9 mouse cellular contexts compared by ENCODE assay signal in the genomic region with DNA sequence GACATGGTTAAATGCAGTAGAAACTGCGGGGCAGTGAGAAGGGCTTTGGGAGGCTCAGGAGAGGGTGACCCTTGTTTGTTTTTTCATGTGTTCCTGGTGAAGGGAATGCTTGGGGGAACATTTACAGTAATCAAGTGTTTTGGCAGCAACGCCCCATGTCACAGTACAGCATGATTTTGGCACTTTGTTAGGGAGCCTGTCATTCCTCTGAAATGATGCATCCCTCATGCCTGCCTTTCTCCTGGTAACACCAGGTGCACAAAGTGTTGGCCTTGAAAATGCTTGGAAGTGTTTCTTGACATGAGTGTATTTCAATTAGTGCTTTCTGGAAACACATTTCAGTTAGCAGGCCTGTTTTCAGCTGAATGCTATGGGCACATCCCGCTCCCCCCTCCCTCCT. TPM values are rescaled to one million over a fixed set of nuclear protein-coding genes. Genes with fewer than 3 reads are reported as not detected.
DNase-seq lines count a peak whose midpoint lies in the region; ATAC-seq and TF ChIP-seq lines count a peak whose summit lies in the region.
"Had no signal": no experiment of that assay in that cellular context is flagged by ENCODE, and none has a peak within 500 bp of the region (broad histone marks: within the 10 kb centered on the region; RNA-seq: fewer than 3 reads in every experiment).

No protein-coding gene starts in this region.

- H3K36me3 ChIP-seq in embryonic facial prominence, embryonic 15.5 days, result no peaks in the 10 kb centered on the region
- no peaks in the 10 kb centered on the region for H3K36me3 ChIP-seq in hindbrain, embryonic 16.5 days (ENCODE audit: control insufficient read depth, insufficient read depth, low read length)
- H3K36me3 ChIP-seq in neural tube, embryonic 12.5 days, result no peaks in the 10 kb centered on the region

- H3K27ac ChIP-seq in left cerebral cortex, adult 2 months, result no peak overlapping the region
- no peak overlapping the region for H3K27ac ChIP-seq in embryonic facial prominence, embryonic 15.5 days (replicated peaks)
- peak overlapping the region; percentile 18; the same call in 1 of the 2 replicates for H3K27ac ChIP-seq in hindbrain, embryonic 16.5 days (ENCODE audit: low read depth, low read length)
- H3K27ac ChIP-seq in neural tube, embryonic 12.5 days, result no peak overlapping the region
- H3K27ac ChIP-seq: macrophage had no signal

- no peak for TF ChIP-seq CTCF in left cerebral cortex, adult 2 months (IDR thresholded peaks at IDR 0.05)

- H3K9ac ChIP-seq in embryonic facial prominence, embryonic 15.5 days, result no peak overlapping the region
- peak overlapping the region; percentile 53 for H3K9ac ChIP-seq in hindbrain, embryonic 16.5 days (ENCODE audit: low read depth, low read length)
- H3K9ac ChIP-seq in neural tube, embryonic 12.5 days, result peak overlapping the region; percentile 90; the same call in 1 of the 2 replicates

- no peaks in the 10 kb centered on the region for H3K9me3 ChIP-seq in embryonic facial prominence, embryonic 15.5 days (replicated peaks)
- no peaks in the 10 kb centered on the region for H3K9me3 ChIP-seq in hindbrain, embryonic 16.5 days (ENCODE audit: control insufficient read depth, low read length)
- no peaks in the 10 kb centered on the region for H3K9me3 ChIP-seq in neural tube, embryonic 12.5 days

- ATAC-seq in embryonic facial prominence, embryonic 15.5 days (ENCODE audit: insufficient number of reproducible peaks, low FRiP score, low TSS enrichment, low read depth), result no peak
- no peak for ATAC-seq in hindbrain, embryonic 16.5 days
- no peak for ATAC-seq in neural tube, embryonic 12.5 days (ENCODE audit: low FRiP score, low read depth)
- ATAC-seq in frontal cortex, adult (ENCODE audit: low TSS enrichment), result no peak

- peak overlapping the region; percentile 36 for H3K4me3 ChIP-seq in left cerebral cortex, adult 2 months
- H3K4me3 ChIP-seq in embryonic facial prominence, embryonic 15.5 days (replicated peaks), result peak overlapping the region; percentile 69
- H3K4me3 ChIP-seq in hindbrain, embryonic 16.5 days (ENCODE audit: low read length), result peak overlapping the region; percentile 95
- peak overlapping the region; percentile 94 for H3K4me3 ChIP-seq in neural tube, embryonic 12.5 days

- H3K27me3 ChIP-seq in embryonic facial prominence, embryonic 15.5 days, result no peaks in the 10 kb centered on the region
- no peaks in the 10 kb centered on the region for H3K27me3 ChIP-seq in hindbrain, embryonic 16.5 days (replicated peaks; ENCODE audit: control insufficient read depth, insufficient read depth, low read length)
- 0 out of 2 replicates have a peak, but pooled peaks cover 2% of the 10 kb centered on the region for H3K27me3 ChIP-seq in neural tube, embryonic 12.5 days (replicated peaks)

- DNase-seq in left cerebral cortex, adult 2 months (ENCODE audit: extremely low spot score in 1 of 2, low spot score in 2 of 2), result no peak
- DNase-seq in left cerebral cortex, adult 18-20 months (ENCODE audit: low spot score in 2 of 2), result no peak
- no peak for DNase-seq in frontal cortex, postnatal 10 days (ENCODE audit: low spot score in 2 of 2)
- DNase-seq in urinary bladder, postnatal 36 days (ENCODE audit: low spot score in 2 of 2), result no peak

- WGBS in embryonic facial prominence, embryonic 15.5 days, result 43% methylated on average over 3 of the region's 3 CpGs
- WGBS in hindbrain, embryonic 16.5 days, result 22% methylated on average over 3 of the region's 3 CpGs
- WGBS in neural tube, embryonic 12.5 days, result 45% methylated on average over 3 of the region's 3 CpGs

- peak overlapping the region; percentile 97 for H3K4me2 ChIP-seq in embryonic facial prominence, embryonic 15.5 days (replicated peaks)
- H3K4me2 ChIP-seq in hindbrain, embryonic 16.5 days (ENCODE audit: low read length), result peak overlapping the region; percentile 89
- peak overlapping the region; percentile 98 for H3K4me2 ChIP-seq in neural tube, embryonic 12.5 days (replicated peaks)

- peaks cover 54% of the 10 kb centered on the region for H3K4me1 ChIP-seq in embryonic facial prominence, embryonic 15.5 days
- H3K4me1 ChIP-seq in hindbrain, embryonic 16.5 days (ENCODE audit: control insufficient read depth, insufficient read depth, low read depth, low read length), result peaks cover 26% of the 10 kb centered on the region
- peaks cover 23% of the 10 kb centered on the region for H3K4me1 ChIP-seq in neural tube, embryonic 12.5 days

- intact Hi-C loops in left cerebral cortex, adult 2 months (cut with DNase I), result loop anchor here (5.0 kb wide), 1 partner anchor 400 kb away; no protein-coding TSS in a partner anchor

RNA-seq across cellular contexts. Expression of a gene that starts 2.7 kb away (rescaled TPM):
- total RNA-seq in left cerebral cortex, adult 2 months (2021), result 10 to 100 TPM; 83.3 to 93.1 TPM
- total RNA-seq in left cerebral cortex, adult 18-20 months (2021), result 10 to 100 TPM; 80.3 to 88.5 TPM
- 7.2 and 8.6 TPM in 2 replicates for polyA plus RNA-seq in embryonic facial prominence, embryonic 15.5 days (2015; fragmentation: Nextera tagmentation; extraction: Ambion mirVana)
- 12.6 and 13.4 TPM in 2 replicates for polyA plus RNA-seq in hindbrain, embryonic 16.5 days (2015; fragmentation: Nextera tagmentation; extraction: Ambion mirVana)
- 10.8 and 11.8 TPM in 2 replicates for polyA plus RNA-seq in neural tube, embryonic 12.5 days (2016; fragmentation: Nextera tagmentation; extraction: Ambion mirVana)

Comparison
In these comparisons a context has a peak if more than half of its experiments do, and no peak if none do; other contexts are left out.
1. H3K4me3 ChIP-seq: peak in every context shown above with its lines; median percentile 95 in hindbrain, embryonic 16.5 days; 94 in neural tube, embryonic 12.5 days; 69 in embryonic facial prominence, embryonic 15.5 days; 36 in left cerebral cortex, adult 2 months.